Mouse (Mus musculus): ENCODE results near the gene Lhx5. TPM values are rescaled to one million over a fixed set of nuclear protein-coding genes. Genes with fewer than 3 reads are reported as not detected.
A peak's percentile ranks its signal among the peaks of the same experiment; 100 is the strongest.

Lhx5 gene
- polyA plus RNA-seq, 2 experiments = 0.05 TPM; not detected in 1

DNA sequence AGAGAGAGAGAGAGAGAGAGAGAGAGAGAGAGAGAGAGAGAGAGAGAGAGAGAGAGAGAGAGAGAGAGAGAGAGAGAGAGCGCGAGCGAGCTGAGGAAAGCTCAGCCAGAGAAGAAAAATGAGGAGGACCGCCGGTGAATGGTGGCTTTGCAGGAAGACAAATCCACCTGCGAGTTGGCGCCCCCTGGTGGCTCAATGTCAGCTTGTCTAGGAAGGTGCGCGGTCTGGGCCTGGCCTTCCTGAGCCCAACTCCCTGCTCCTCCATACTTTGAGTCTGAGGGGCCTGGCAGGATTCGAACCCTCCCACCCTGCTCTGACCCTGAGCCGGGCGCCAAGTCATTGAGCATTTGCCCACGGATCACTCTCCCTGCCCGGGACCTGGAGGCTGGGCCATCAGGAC is 9.2 kb downstream of the Lhx5 start:
- H3K36me3 ChIP-seq (ENCODE audit: control insufficient read depth, insufficient read depth, low read length) = no peaks in the 10 kb centered on the region
- peaks cover 7% of the 10 kb centered on the region for H3K4me1 ChIP-seq (ENCODE audit: control insufficient read depth, insufficient read depth, low read length)
- no peak overlapping the region for H3K9ac ChIP-seq (ENCODE audit: low read depth, low read length, severe bottlenecking)
- 4% methylated on average over 13 of the region's 14 CpGs for WGBS
- H3K9me3 ChIP-seq (ENCODE audit: control insufficient read depth, low read length) = no peaks in the 10 kb centered on the region
- ATAC-seq (ENCODE audit: low FRiP score, low read depth) (peak; percentile 64; the same call in 1 of the 2 replicates), DNase-seq (ENCODE audit: low spot score) (peak; percentile 94)
- H3K4me2 ChIP-seq (replicated peaks; ENCODE audit: low read depth, low read length, severe bottlenecking) = peak overlapping the region; percentile 42
- H3K27ac ChIP-seq (replicated peaks; ENCODE audit: low read depth, low read length) = no peak overlapping the region
- no peak for TF ChIP-seq POLR2A (IDR thresholded peaks at IDR 0.05; ENCODE audit: borderline replicate concordance, extremely low read depth, insufficient read depth, insufficient read length)
- peak overlapping the region; percentile 19 for H3K4me3 ChIP-seq (replicated peaks; ENCODE audit: low read length)
- peaks cover 61% of the 10 kb centered on the region for H3K27me3 ChIP-seq (ENCODE audit: control insufficient read depth, insufficient read depth, low read length)

DNA sequence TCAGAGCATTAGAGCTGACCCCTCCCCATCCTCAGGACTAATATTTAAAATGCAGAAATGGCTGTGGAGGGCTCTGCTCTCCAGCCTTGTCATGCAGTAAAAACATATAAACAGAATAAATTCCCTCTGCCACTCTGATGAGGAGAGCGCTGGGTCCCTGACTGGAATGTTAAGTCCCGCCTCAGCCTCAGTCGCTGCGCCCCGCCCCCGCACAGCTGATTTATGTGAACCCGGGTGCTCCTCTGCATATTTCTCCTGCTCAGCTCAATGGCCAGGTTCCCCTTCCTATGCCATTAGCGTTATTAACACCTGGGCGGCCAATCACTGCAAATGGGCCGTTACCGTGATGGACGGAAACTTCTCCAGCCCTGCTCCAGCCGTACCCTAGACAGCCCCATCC is 15.8 kb downstream of the Lhx5 start:
- Histone ChIP-seq H3K9me3 (ENCODE audit: control insufficient read depth, low read length) (no peaks in the 10 kb centered on the region), H3K27me3 (ENCODE audit: control insufficient read depth, insufficient read depth, low read length) (peaks cover 19% of the 10 kb centered on the region; the same call in 1 of the 2 replicates), H3K4me2 (replicated peaks; ENCODE audit: low read depth, low read length, severe bottlenecking) (no peak overlapping the region), H3K4me1 (ENCODE audit: control insufficient read depth, insufficient read depth, low read length) (no peaks in the 10 kb centered on the region), H3K27ac (replicated peaks; ENCODE audit: low read depth, low read length) (no peak overlapping the region), H3K36me3 (ENCODE audit: control insufficient read depth, insufficient read depth, low read length) (no peaks in the 10 kb centered on the region), H3K4me3 (replicated peaks; ENCODE audit: low read length) (no peak overlapping the region), H3K9ac (ENCODE audit: low read depth, low read length, severe bottlenecking) (no peak overlapping the region)
- TF ChIP-seq POLR2A (IDR thresholded peaks at IDR 0.05; ENCODE audit: borderline replicate concordance, extremely low read depth, insufficient read depth, insufficient read length) = no peak
- 31% methylated on average over 13 of the region's 13 CpGs for WGBS
- DNase-seq (ENCODE audit: low spot score) (no peak), ATAC-seq (ENCODE audit: low FRiP score, low read depth) (no peak)

DNA sequence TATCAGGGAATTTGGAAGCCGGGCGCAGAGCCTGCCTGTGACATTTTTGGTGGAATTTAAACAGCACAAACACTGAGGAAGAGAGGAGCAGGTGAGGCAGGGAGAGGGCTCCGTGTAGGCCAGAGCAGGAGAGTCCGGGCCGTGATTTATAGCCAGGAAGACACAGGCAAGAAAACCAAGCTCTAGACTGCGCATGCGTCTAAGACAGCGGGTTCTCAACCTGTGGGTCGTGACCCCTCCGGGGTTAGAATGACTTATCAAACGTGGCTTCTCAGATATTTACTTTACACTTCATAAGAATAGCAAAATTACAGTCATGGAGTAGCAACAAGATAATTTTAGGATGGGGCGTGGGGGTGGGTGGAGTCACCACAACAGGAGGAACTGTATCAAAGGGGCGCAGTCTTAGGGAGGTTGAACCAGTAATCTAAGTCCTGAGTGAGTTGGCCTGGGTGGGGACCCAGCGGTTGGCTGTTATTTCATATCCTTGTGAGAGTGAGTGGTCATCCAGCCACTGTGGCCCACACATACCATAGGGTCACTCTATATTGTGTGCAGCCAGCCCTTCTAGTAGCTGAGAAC is 23.3 kb downstream of the Lhx5 start:
- Histone ChIP-seq H3K27me3 (ENCODE audit: control insufficient read depth, insufficient read depth, low read length) (peaks cover 5% of the 10 kb centered on the region), H3K4me2 (replicated peaks; ENCODE audit: low read depth, low read length, severe bottlenecking) (no peak overlapping the region), H3K4me3 (replicated peaks; ENCODE audit: low read length) (no peak overlapping the region), H3K9ac (ENCODE audit: low read depth, low read length, severe bottlenecking) (no peak overlapping the region), H3K9me3 (ENCODE audit: control insufficient read depth, low read length) (no peaks in the 10 kb centered on the region), H3K4me1 (ENCODE audit: control insufficient read depth, insufficient read depth, low read length) (no peaks in the 10 kb centered on the region), H3K36me3 (ENCODE audit: control insufficient read depth, insufficient read depth, low read length) (no peaks in the 10 kb centered on the region), H3K27ac (replicated peaks; ENCODE audit: low read depth, low read length) (no peak overlapping the region)
- no peak for DNase-seq (ENCODE audit: low spot score)
- no peak for TF ChIP-seq POLR2A (IDR thresholded peaks at IDR 0.05; ENCODE audit: borderline replicate concordance, extremely low read depth, insufficient read depth, insufficient read length)
- no peak for ATAC-seq (ENCODE audit: low FRiP score, low read depth)
- 42% methylated on average over 14 of the region's 14 CpGs for WGBS

DNA sequence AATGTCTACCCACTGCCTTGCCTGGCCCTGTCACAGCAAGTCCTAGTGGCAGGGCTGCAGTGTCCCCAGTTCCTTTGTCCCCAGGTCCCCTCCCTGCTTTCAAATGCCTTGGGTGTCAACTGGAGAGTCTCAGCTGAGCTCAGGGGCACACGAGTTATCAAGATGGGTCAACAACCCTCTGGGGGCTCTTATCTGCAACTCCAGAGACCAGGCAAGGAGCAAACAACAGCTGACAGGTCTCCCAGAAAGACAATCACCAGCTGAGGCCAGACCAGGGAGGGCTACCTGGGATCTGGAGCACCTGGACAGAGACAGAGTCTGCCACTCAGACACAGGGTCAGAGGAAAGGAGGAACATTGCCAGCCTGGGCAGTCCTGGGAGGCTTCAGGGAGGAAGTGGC is 24.8 kb downstream of the Lhx5 start:
- Histone ChIP-seq H3K27me3 (ENCODE audit: control insufficient read depth, insufficient read depth, low read length) (peaks cover 5% of the 10 kb centered on the region), H3K4me1 (ENCODE audit: control insufficient read depth, insufficient read depth, low read length) (no peaks in the 10 kb centered on the region), H3K36me3 (ENCODE audit: control insufficient read depth, insufficient read depth, low read length) (no peaks in the 10 kb centered on the region), H3K9me3 (ENCODE audit: control insufficient read depth, low read length) (no peaks in the 10 kb centered on the region), H3K4me2 (replicated peaks; ENCODE audit: low read depth, low read length, severe bottlenecking) (no peak overlapping the region), H3K4me3 (replicated peaks; ENCODE audit: low read length) (no peak overlapping the region), H3K9ac (ENCODE audit: low read depth, low read length, severe bottlenecking) (no peak overlapping the region), H3K27ac (replicated peaks; ENCODE audit: low read depth, low read length) (no peak overlapping the region)
- ATAC-seq (ENCODE audit: low FRiP score, low read depth) = no peak
- DNase-seq (ENCODE audit: low spot score) = no peak
- WGBS = 13% methylated on average over 1 of the region's 1 CpGs
- TF ChIP-seq POLR2A (IDR thresholded peaks at IDR 0.05; ENCODE audit: borderline replicate concordance, extremely low read depth, insufficient read depth, insufficient read length) = no peak

GRCm38 (mm10) chr5:120456841-120457554 is 25.5 kb downstream of the Lhx5 start:
- no peak for TF ChIP-seq POLR2A (IDR thresholded peaks at IDR 0.05; ENCODE audit: borderline replicate concordance, extremely low read depth, insufficient read depth, insufficient read length)
- no peaks in the 10 kb centered on the region for H3K4me1 ChIP-seq (ENCODE audit: control insufficient read depth, insufficient read depth, low read length)
- WGBS = 46% methylated on average over 6 of the region's 7 CpGs
- ATAC-seq (ENCODE audit: low FRiP score, low read depth) = no peak
- no peak overlapping the region for H3K27ac ChIP-seq (replicated peaks; ENCODE audit: low read depth, low read length)
- no peaks in the 10 kb centered on the region for H3K36me3 ChIP-seq (ENCODE audit: control insufficient read depth, insufficient read depth, low read length)
- H3K4me3 ChIP-seq (replicated peaks; ENCODE audit: low read length) = no peak overlapping the region
- no peaks in the 10 kb centered on the region for H3K9me3 ChIP-seq (ENCODE audit: control insufficient read depth, low read length)
- no peak overlapping the region for H3K9ac ChIP-seq (ENCODE audit: low read depth, low read length, severe bottlenecking)
- H3K27me3 ChIP-seq (ENCODE audit: control insufficient read depth, insufficient read depth, low read length) = peaks cover 5% of the 10 kb centered on the region
- DNase-seq (ENCODE audit: low spot score) = no peak
- H3K4me2 ChIP-seq (replicated peaks; ENCODE audit: low read depth, low read length, severe bottlenecking) = no peak overlapping the region
